Mouse (Mus musculus): ENCODE measurements at regions not wholly inside any gene's neighbourhood (a gene's known extent, or its start where the extent isn't known, plus 50 kb on each side); places are given as distances from the start of the nearest gene placed in this dataset.

- peak overlapping the region; percentile 48; the same call in 1 of the 2 replicates for H3K27ac ChIP-seq (replicated peaks)
- WGBS = 17% methylated on average over 20 of the region's 20 CpGs
- H3K4me3 ChIP-seq = peak overlapping the region; percentile 43
Measured at GRCm38 (mm10) chr13:73405720-73406629, 61.0 kb upstream of the Lpcat1 start.

GRCm38 (mm10) chr13:73400921-73401320 lies 66.1 kb upstream of the Lpcat1 start:
- Histone ChIP-seq H3K9me3 (no peaks in the 10 kb centered on the region), H3K27me3 (replicated peaks; ENCODE audit: low read depth, poor library complexity, severe bottlenecking) (0 out of 2 replicates have a peak, but pooled peaks cover 7% of the 10 kb centered on the region), H3K27ac (replicated peaks) (no peak overlapping the region), H3K36me3 (replicated peaks) (no peaks in the 10 kb centered on the region), H3K4me3 (no peak overlapping the region), H3K4me1 (peaks cover 14% of the 10 kb centered on the region)
- WGBS = 90% methylated on average over 1 of the region's 1 CpGs
- no peak for DNase-seq (ENCODE audit: low spot score)

More at GRCm38 (mm10) chr13:73405720-73406629, 61.0 kb upstream of the Lpcat1 start:
- peaks cover 20% of the 10 kb centered on the region; the same call in 1 of the 2 replicates for H3K27me3 ChIP-seq (replicated peaks; ENCODE audit: low read depth, poor library complexity, severe bottlenecking)
- H3K4me1 ChIP-seq = peaks cover 11% of the 10 kb centered on the region
- DNase-seq (ENCODE audit: low spot score) = peak; percentile 91
- no peaks in the 10 kb centered on the region for H3K9me3 ChIP-seq
- no peaks in the 10 kb centered on the region for H3K36me3 ChIP-seq (replicated peaks)

- no peaks in the 10 kb centered on the region for H3K9me3 ChIP-seq
- no peak overlapping the region for H3K4me3 ChIP-seq
- 16% methylated on average over 4 of the region's 4 CpGs for WGBS
- no peak for DNase-seq (ENCODE audit: low spot score)
- H3K4me1 ChIP-seq = 0 out of 2 replicates have a peak, but pooled peaks cover 8% of the 10 kb centered on the region
- no peak overlapping the region for H3K27ac ChIP-seq (replicated peaks)
- no peaks in the 10 kb centered on the region for H3K36me3 ChIP-seq (replicated peaks)
- H3K27me3 ChIP-seq (replicated peaks; ENCODE audit: low read depth, poor library complexity, severe bottlenecking) = no peaks in the 10 kb centered on the region
Measured at GRCm38 (mm10) chr13:73397033-73397432, 68.7 kb upstream of the Ndufs6 start.

- no peaks in the 10 kb centered on the region for H3K36me3 ChIP-seq (replicated peaks)
- no peaks in the 10 kb centered on the region for H3K9me3 ChIP-seq
- H3K27ac ChIP-seq (replicated peaks) = no peak overlapping the region
- no peaks in the 10 kb centered on the region for H3K27me3 ChIP-seq (replicated peaks; ENCODE audit: low read depth, poor library complexity, severe bottlenecking)
- 0 out of 2 replicates have a peak, but pooled peaks cover 8% of the 10 kb centered on the region for H3K4me1 ChIP-seq
- WGBS = 75% methylated on average over 7 of the region's 7 CpGs
- DNase-seq (ENCODE audit: low spot score) = no peak
- no peak overlapping the region for H3K4me3 ChIP-seq
Measured at GRCm38 (mm10) chr13:73395856-73396255, 67.5 kb upstream of the Ndufs6 start.

- H3K4me3 ChIP-seq = no peak overlapping the region
- no peak overlapping the region for H3K27ac ChIP-seq (replicated peaks)
- no peak for DNase-seq (ENCODE audit: low spot score)
- no peaks in the 10 kb centered on the region for H3K27me3 ChIP-seq (replicated peaks; ENCODE audit: low read depth, poor library complexity, severe bottlenecking)
- 73% methylated on average over 4 of the region's 4 CpGs for WGBS
- H3K4me1 ChIP-seq = no peaks in the 10 kb centered on the region
- no peaks in the 10 kb centered on the region for H3K36me3 ChIP-seq (replicated peaks)
- H3K9me3 ChIP-seq = no peaks in the 10 kb centered on the region
Measured at GRCm38 (mm10) chr13:73389051-73389450, 60.7 kb upstream of the Ndufs6 start.

GRCm38 (mm10) chr13:73383585-73383984 lies 55.2 kb upstream of the Ndufs6 start:
- Histone ChIP-seq H3K4me1 (no peaks in the 10 kb centered on the region), H3K9me3 (no peaks in the 10 kb centered on the region), H3K36me3 (replicated peaks) (no peaks in the 10 kb centered on the region), H3K27me3 (replicated peaks; ENCODE audit: low read depth, poor library complexity, severe bottlenecking) (no peaks in the 10 kb centered on the region), H3K4me3 (no peak overlapping the region), H3K27ac (replicated peaks) (no peak overlapping the region)
- no peak for DNase-seq (ENCODE audit: low spot score)
- 69% methylated on average over 3 of the region's 3 CpGs for WGBS
